Mouse (Mus musculus): ENCODE results near the gene Vamp5.

Gene Vamp5

DNA sequence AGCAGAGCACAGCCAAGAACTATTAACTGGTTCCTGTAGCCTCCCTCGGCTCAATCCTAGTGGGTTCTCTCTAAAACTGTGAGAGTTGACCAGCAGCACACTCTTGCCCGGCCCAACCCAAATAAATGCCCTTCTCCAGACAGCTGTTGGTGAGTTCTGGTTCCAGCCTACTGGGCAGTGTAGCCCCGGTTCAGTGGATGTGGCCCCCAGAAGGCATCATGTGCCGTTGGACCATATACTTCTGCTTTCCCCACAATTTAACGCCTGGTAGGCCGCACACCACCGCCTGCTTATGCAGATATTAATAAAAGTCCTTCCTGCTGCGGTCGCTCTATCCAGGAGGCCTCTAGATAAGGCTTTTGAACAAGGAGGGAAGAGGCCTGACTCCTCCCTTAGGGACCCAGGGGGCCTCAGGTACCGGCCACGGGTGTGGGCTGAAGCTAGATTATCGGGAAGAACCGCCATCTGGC is 9.2 kb upstream of the Vamp5 start:
- DNase-seq (ENCODE audit: low spot score), result no peak

DNA sequence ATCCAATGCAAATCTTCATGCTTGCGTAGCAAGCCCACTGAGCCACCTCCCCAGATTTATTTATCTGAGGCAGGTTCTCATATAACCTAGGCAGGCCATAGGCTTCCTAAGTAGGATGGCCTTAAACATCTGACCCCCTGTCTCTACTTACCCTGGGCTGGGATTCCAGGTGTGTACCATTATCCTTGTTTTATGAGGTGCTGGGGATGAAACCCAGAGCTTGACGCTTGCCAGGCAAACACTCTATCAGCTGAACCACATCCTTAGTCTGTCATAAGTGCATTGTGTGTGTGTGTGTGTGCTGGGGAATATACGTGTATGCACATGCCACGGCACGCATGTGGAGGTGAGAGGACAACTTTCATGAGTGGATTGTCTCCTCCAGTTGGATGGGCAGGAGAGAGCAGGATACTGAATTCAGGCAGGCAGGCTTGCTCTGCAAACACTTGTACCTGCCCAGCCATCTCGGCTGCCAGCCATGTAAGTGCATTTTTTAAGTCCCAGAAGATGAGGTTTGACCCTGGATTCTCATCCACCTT is 8.6 kb upstream of the Vamp5 start:
- no peak for DNase-seq (ENCODE audit: low spot score)

GRCm38 (mm10) chr6:72388266-72388665 is 8.0 kb upstream of the Vamp5 start:
- DNase-seq (ENCODE audit: low spot score), result no peak

- DNase-seq (ENCODE audit: low spot score), result no peak
Observed at GRCm38 (mm10) chr6:72387816-72388215, 7.5 kb upstream of the Vamp5 start.

GRCm38 (mm10) chr6:72386561-72386960 is 6.3 kb upstream of the Vamp5 start:
- no peak for DNase-seq (ENCODE audit: low spot score)

GRCm38 (mm10) chr6:72385258-72385657 is 5.0 kb upstream of the Vamp5 start:
- no peak for DNase-seq (ENCODE audit: low spot score)

DNA sequence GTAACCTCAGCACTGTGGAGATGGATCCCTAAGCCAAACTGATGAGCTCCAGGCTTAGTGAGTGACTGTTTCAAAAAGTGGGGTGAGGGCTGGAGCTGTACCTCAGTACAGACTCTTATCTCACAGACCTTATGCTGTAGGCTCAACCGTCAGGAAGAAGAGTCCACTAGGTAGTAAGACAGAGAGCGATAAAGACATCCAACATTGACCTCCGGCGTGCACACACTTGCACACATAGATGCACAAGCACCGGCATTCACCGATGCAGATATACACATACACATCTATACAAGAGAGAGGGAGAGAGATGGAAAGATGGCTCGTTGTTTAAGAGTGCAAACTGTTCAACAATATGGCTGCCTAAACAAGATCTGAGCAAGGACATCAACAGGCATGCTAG is 3.7 kb upstream of the Vamp5 start:
- no peak for DNase-seq (ENCODE audit: low spot score)

DNA sequence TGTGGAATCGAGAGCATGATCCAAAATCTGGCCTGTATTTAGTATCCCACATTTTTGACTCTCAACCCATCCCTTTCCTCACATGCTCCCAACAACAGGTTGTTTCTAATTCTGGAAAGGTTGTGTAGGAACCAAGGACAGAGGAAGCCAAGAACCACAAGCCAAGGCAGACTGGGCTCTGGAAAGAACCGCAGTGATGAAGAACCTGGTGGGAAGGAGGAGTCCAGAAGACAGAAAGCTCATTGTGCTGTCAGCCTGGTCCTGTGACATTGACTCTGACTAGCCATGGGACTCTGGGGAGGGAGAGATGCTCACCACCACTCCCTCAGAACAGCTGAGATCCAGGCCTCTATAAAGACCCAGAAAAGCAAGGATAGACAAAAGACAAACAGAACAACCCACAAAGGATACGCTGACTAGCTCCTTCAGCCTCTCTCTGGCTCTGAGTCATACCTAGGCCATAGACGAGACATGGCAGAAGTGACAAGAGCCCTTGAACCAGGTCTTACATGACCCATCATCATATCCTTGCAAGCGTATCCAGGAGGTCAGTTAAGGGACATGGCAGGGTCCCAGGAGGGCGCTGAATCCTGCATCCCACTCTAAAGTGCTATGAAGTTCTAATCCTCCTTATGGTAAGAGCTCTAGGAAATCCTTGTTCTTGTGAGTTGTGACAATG is 3.0 kb upstream of the Vamp5 start:
- no peak for DNase-seq (ENCODE audit: low spot score)

DNA sequence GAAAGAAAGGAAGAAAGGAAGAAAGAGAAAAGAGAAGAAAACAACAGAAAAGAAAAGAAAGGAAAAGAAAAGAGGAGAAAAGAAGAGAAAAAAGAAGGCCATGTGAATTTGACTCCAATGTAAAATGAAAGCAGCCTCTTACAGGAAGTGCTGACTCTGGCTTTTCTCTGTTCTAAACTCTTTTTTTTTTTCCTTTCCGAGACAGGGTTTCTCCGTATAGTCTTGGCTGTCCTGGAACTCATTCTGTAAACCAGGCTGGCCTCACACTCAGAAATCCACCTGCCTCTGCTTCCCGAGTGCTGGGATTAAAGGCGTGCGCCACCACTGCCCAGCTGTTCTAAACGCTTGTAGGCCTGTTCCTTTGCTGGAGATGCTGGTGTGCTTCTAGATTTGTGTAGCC is 2.2 kb upstream of the Vamp5 start:
- no peak for DNase-seq (ENCODE audit: low spot score)

DNA sequence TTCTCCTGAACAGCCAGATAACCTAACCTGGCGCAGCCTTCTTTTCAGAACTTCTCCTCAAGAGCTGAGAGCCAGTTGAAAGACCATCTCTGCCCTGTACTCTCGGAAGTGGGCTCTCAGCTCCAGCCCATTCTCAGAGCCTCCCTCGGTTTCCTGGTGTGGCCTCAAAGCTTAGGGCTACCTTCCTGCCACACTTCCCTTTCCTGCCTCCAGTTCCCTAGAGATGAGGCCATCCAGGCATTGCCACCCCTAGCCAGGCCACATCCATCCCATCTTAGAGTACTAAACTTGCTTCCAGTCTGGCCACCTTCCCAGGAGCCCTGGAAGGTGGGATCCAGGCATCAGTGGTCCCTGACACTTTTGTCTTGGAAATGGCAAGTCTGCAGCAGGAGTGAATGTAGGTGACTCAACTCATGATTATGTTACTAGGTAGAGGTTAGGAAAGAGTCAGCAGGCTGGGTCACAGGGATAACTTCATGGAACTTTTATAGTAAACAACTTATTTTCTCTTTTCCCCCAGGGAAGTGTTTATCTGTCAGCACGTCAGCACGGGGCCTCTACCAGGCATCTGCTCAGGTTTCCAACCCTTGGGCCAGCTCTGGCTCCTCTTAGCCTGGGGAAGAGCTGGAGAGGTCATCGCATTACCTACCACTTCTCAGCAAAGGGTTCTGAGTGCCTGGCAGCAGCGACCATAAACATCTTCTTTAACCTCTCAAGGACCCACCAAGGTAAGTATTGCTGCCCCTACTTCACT is 714 bp downstream of the Vamp5 start:
- DNase-seq (ENCODE audit: low spot score), result no peak

DNA sequence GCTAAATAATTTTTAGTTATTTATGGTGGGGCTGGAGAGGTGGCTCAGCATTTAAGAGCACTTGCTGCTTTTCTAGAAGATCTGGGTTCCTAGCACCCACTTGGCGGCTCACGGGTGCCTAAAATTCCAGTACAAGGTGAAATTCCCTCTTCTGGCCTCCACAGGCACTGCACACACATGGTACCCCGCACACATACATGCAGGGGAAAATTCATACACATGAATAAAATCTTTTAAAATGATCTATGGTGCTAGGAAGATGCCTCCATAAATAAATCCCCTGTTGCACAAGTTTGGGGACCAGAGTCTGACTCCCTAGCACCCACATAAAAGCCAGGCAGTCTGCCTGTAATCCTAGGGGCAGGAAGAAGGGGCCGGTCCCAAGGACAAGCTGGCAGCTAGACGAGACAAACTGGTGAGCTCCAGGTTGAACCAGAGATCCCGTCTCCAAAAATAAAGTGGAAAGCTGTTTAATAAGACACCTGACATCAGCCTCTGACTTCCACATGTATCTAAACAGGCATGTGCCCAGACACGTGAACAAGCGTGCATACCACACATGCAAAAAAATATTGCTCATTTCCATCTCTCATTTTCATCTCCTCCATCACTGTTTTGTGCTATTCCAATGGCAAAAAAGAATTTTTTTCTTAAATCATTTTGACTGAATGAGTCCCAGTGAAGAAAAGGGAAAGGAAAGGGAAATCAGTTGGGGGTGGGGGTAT is 1.6 kb downstream of the Vamp5 start:
- no peak for DNase-seq (ENCODE audit: low spot score)

- no peak for DNase-seq (ENCODE audit: low spot score)
Observed at GRCm38 (mm10) chr6:72374820-72375563, 5.3 kb downstream of the Vamp5 start.

GRCm38 (mm10) chr6:72374206-72374605 is 6.1 kb downstream of the Vamp5 start:
- no peak for DNase-seq (ENCODE audit: low spot score)

DNA sequence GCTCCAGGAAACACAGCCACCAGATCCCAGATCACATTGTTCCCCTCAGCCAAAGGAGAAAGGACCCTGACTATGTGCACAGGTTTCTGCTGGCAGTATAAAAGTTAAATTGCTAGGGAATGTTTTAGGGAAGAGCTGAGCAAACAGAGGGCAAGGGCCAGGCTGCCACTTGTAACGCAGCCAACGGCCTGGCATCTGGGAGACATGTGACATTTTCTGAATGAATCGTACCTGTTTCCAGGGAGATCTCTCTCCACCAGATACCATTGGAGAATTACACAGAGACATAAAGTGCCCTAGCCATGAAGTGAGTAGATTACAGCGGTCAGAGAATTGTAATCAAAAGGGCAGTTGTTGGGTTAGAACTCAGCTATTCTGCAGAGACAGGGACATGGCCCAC is 7.1 kb downstream of the Vamp5 start:
- no peak for DNase-seq (ENCODE audit: low spot score)

- no peak for DNase-seq (ENCODE audit: low spot score)
Observed at GRCm38 (mm10) chr6:72371571-72371970, 8.7 kb downstream of the Vamp5 start.

- peak; percentile 44 for DNase-seq (ENCODE audit: low spot score)
Observed at GRCm38 (mm10) chr6:72371147-72371546, 9.1 kb downstream of the Vamp5 start.

GRCm38 (mm10) chr6:72370091-72370490 is 10.2 kb downstream of the Vamp5 start:
- DNase-seq (ENCODE audit: low spot score), result no peak

- no peak for DNase-seq (ENCODE audit: low spot score)
Observed at GRCm38 (mm10) chr6:72369557-72369956, 10.7 kb downstream of the Vamp5 start.

DNA sequence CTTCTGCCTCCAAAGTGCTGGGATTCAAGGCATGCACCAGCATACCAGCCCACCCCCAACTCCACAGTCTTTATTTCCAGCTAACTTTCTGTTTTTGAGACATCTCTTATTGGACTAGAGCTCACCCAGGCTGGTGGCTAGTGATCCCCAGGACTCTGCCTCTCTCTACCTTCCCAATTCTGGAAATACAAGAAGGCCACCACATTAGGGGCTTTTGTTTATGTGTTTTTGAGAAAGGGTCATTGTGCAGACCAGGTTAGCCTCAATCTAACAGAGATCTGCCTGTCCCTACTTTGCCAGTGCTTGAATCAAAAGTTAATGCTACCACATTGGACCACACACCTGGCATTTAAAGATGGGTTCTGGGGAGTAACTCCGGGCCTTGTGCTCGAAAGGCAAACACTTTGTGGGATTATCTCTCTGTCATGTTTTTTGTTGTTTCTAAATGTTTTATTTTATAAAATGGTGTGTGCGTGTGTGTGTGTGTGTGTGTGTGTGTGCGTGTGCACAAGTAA is 12.8 kb downstream of the Vamp5 start:
- no peak for DNase-seq (ENCODE audit: low spot score)

DNA sequence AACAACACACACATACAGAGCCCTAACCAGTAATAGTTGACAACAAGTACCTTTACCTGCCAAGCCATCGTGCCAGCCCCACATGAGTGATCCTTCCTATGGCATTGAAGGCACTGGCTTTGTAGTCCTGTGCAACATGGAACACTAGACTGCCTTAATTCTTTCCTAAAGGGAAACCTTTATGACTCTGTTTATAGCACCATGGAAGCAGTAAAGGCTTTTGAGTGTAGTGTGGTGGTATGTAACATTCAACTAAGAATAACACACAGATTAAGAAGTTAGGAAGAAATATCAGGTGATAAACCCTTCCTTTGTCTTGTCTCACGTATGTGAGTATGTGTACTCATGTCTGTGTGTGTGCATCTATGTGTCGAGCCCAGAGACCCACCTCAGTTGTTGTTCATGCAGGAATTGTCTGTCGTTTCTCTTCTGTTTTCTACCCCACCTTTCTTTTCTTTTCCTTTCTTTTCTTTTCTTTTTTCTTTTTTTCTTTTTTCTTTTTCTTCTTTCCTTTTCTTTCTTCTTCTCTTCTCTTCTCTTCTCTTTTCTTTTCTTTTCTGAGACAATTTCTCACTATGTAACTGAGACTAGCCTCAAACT is 13.3 kb downstream of the Vamp5 start, which contains the start of gene Rnf181:
Rnf181 (minus strand) TSS at position 113 of the 600 bp plus-strand sequence.
- DNase-seq (ENCODE audit: low spot score), result no peak

- no peak for DNase-seq (ENCODE audit: low spot score)
Observed at GRCm38 (mm10) chr6:72366304-72366703, 14.0 kb downstream of the Vamp5 start.
